Mouse (Mus musculus): ENCODE results near the gene Gm21885.

- TF ChIP-seq CTCF (IDR thresholded peaks at IDR 0.05; ENCODE audit: low read depth, low read length) = no peak
- TF ChIP-seq TAL1 (conservative IDR thresholded peaks at IDR 0.05; ENCODE audit: low read depth, low read length) = no peak
Measured at GRCm38 (mm10) chr11:94323271-94323925, 41.7 kb downstream of the Gm21885 start.
